Mouse (Mus musculus) midbrain, embryonic 14.5 days (tissue): ENCODE measurements at regions not wholly inside any gene's neighbourhood (a gene's known extent, or its start where the extent isn't known, plus 50 kb on each side); places are given as distances from the start of the nearest gene placed in this dataset.
A peak's percentile ranks its signal among the peaks of the same experiment; 100 is the strongest.

Source experiments
- ATAC-seq: fragments of 200-750 bp; cut with Nextera tagmentation; 2 replicates; pipeline ENCODE4 v1.8.0; 2017; ENCODE audit warnings: moderate number of reproducible peaks, moderate library complexity; ENCODE audit not compliant: low FRiP score, low TSS enrichment
- DNase-seq: peaks from one replicate; pipeline ENCODE4 v3.0.0-alpha.2; 2015
- H3K27ac ChIP-seq: fragments of 300-500 bp; sonication (generic); replicated peaks from 2 replicates; pipeline ENCODE4 v1.5.1; 2014; ENCODE audit warnings: mild to moderate bottlenecking, low read depth, low read length, moderate library complexity
- H3K27me3 ChIP-seq: fragments of 300-500 bp; sonication (generic); 2 replicates; pipeline ENCODE4 v1.6.1; 2014; ENCODE audit warnings: low read length, control low read depth, mixed read lengths; ENCODE audit not compliant: control insufficient read depth, insufficient read depth
- H3K36me3 ChIP-seq: fragments of 300-500 bp; sonication (generic); 2 replicates; pipeline ENCODE4 v1.6.1; 2014; ENCODE audit warnings: low read length, control low read depth; ENCODE audit not compliant: control insufficient read depth, insufficient read depth
- H3K4me1 ChIP-seq: fragments of 300-500 bp; sonication (generic); 2 replicates; pipeline ENCODE4 v1.6.1; 2014; ENCODE audit warnings: mild to moderate bottlenecking, antibody characterized with exemption, low read length, control low read depth; ENCODE audit not compliant: control insufficient read depth, insufficient read depth
- H3K4me2 ChIP-seq: fragments of 300-500 bp; sonication (generic); 2 replicates; pipeline ENCODE4 v1.6.1; 2014; ENCODE audit warnings: mild to moderate bottlenecking, low read length, moderate library complexity
- H3K4me3 ChIP-seq: fragments of 300-500 bp; sonication (generic); replicated peaks from 2 replicates; pipeline ENCODE4 v1.5.1; 2014; ENCODE audit warnings: low read depth, low read length
- H3K9ac ChIP-seq: fragments of 300-500 bp; sonication (generic); replicated peaks from 2 replicates; pipeline ENCODE4 v1.6.1; 2014; ENCODE audit warnings: mild to moderate bottlenecking, low read length, moderate library complexity
- H3K9me3 ChIP-seq: fragments of 300-500 bp; sonication (generic); 2 replicates; pipeline ENCODE4 v1.6.1; 2016; ENCODE audit warnings: low read length, control low read depth, mixed read lengths; ENCODE audit not compliant: control insufficient read depth
- WGBS: fragments of 180-500 bp; shearing (Covaris S2); extraction: QIAGEN DNeasy Blood & Tissue Kit; methylation state at CpG from one replicate; pipeline ENCODE4 v1.1.7; 2014; 5-methylcytosine and 5-hydroxymethylcytosine counted together

DNA sequence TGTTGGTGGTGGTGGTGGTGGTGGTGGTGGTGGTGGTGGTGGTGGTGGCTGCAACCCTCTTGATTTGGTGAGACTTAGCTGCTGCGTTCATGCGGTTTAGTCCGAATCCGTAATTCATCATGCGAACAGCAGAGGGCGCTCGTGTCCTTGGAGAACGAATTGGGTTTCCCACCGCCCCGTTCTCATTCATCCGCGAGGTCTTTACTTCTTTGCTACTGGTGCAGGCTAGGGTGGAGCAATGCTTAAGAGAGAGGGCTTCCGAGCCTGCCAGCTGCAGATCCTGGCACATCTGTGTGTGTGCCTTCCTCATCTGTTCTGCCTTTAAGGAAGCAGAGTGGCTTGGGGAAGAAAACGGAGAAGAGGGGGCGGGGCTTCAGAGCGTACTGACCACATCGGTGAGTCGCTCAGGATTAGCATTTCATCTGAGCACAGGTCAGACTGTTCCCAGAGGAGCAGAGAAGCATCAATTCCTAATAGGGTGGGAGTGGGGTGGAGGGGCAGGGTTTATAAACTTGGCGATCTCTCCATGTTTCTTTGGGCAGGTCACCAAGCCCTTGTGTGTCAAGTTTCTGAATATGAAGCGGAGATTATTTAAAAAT is 111.7 kb upstream of the 1700012A03Rik start:
- peaks cover 14% of the 10 kb centered on the region; the same call in 1 of the 2 replicates for H3K4me1 ChIP-seq
- ATAC-seq = peak; percentile 65
- DNase-seq = peak; percentile 97
- no peaks in the 10 kb centered on the region for H3K27me3 ChIP-seq
- H3K4me2 ChIP-seq = peak overlapping the region; percentile 77
- H3K36me3 ChIP-seq = no peaks in the 10 kb centered on the region
- H3K9me3 ChIP-seq = no peaks in the 10 kb centered on the region
- 5% methylated on average over 20 of the region's 20 CpGs for WGBS
- H3K27ac ChIP-seq = 0 out of 2 replicates have a peak overlapping the region, but pooled peaks have one; percentile 45
- H3K4me3 ChIP-seq = peak overlapping the region; percentile 37
- peak overlapping the region; percentile 40; the same call in 1 of the 2 replicates for H3K9ac ChIP-seq

- no peak overlapping the region for H3K4me3 ChIP-seq
- no peaks in the 10 kb centered on the region for H3K27me3 ChIP-seq
- DNase-seq (no peak), ATAC-seq (no peak)
- no peak overlapping the region for H3K27ac ChIP-seq
- H3K9me3 ChIP-seq = no peaks in the 10 kb centered on the region
- H3K9ac ChIP-seq = no peak overlapping the region
- H3K4me2 ChIP-seq = no peak overlapping the region
- WGBS = 82% methylated on average over 12 of the region's 12 CpGs
- H3K36me3 ChIP-seq = no peaks in the 10 kb centered on the region
- H3K4me1 ChIP-seq = peaks cover 17% of the 10 kb centered on the region; the same call in 1 of the 2 replicates
These were observed 112.9 kb upstream of the 1700012A03Rik start for GRCm38 (mm10) chr6:31937146-31937545.

- H3K4me3 ChIP-seq = no peak overlapping the region
- H3K9me3 ChIP-seq = no peaks in the 10 kb centered on the region
- DNase-seq (no peak), ATAC-seq (no peak)
- no peak overlapping the region for H3K27ac ChIP-seq
- no peaks in the 10 kb centered on the region for H3K27me3 ChIP-seq
- no peaks in the 10 kb centered on the region for H3K36me3 ChIP-seq
- H3K4me2 ChIP-seq = no peak overlapping the region
- no peak overlapping the region for H3K9ac ChIP-seq
- WGBS = 91% methylated on average over 10 of the region's 10 CpGs
- H3K4me1 ChIP-seq = peaks cover 17% of the 10 kb centered on the region; the same call in 1 of the 2 replicates
These were observed 115.2 kb upstream of the 1700012A03Rik start for GRCm38 (mm10) chr6:31934826-31935225.

GRCm38 (mm10) chr6:31933956-31934355 is 116.1 kb upstream of the 1700012A03Rik start:
- no peak overlapping the region for H3K4me2 ChIP-seq
- no peaks in the 10 kb centered on the region for H3K27me3 ChIP-seq
- no peak overlapping the region for H3K4me3 ChIP-seq
- no peaks in the 10 kb centered on the region for H3K36me3 ChIP-seq
- DNase-seq = no peak
- 0 out of 2 replicates have a peak overlapping the region, but pooled peaks have one; percentile 16 for H3K27ac ChIP-seq
- WGBS = 75% methylated on average over 8 of the region's 8 CpGs
- ATAC-seq = no peak
- peaks cover 17% of the 10 kb centered on the region; the same call in 1 of the 2 replicates for H3K4me1 ChIP-seq
- no peak overlapping the region for H3K9ac ChIP-seq
- H3K9me3 ChIP-seq = no peaks in the 10 kb centered on the region

DNA sequence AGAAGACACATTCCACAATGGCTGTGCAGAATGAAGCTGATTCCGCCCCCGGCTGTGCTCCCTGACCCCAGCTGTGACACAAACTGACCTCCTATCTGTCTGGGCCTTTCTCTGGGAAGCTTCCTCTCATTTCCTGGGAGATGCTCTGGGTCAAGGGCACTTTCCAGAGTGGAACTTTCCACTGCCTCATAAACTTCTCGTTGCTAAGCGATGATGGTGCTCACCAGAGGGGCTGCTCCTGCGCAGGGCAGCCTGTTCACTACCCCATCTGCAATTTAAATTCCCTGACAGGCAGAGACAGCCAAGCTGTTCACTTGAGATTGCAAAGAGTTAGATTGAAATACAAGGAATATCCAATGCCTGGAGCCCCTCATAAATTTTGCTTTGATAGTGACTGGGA is 116.7 kb upstream of the 1700012A03Rik start:
- Histone ChIP-seq H3K4me2 (no peak overlapping the region), H3K27me3 (no peaks in the 10 kb centered on the region), H3K27ac (0 out of 2 replicates have a peak overlapping the region, but pooled peaks have one; percentile 16), H3K9me3 (no peaks in the 10 kb centered on the region), H3K4me3 (no peak overlapping the region), H3K9ac (no peak overlapping the region), H3K36me3 (no peaks in the 10 kb centered on the region), H3K4me1 (peaks cover 11% of the 10 kb centered on the region; the same call in 1 of the 2 replicates)
- ATAC-seq (peak; percentile 46; the same call in 1 of the 2 replicates), DNase-seq (peak; percentile 61)
- 24% methylated on average over 5 of the region's 5 CpGs for WGBS

- no peak for ATAC-seq
- H3K4me1 ChIP-seq = peaks cover 10% of the 10 kb centered on the region; the same call in 1 of the 2 replicates
- H3K9ac ChIP-seq = no peak overlapping the region
- no peak overlapping the region for H3K4me3 ChIP-seq
- H3K36me3 ChIP-seq = no peaks in the 10 kb centered on the region
- H3K4me2 ChIP-seq = no peak overlapping the region
- H3K27ac ChIP-seq = no peak overlapping the region
- DNase-seq = no peak
- H3K9me3 ChIP-seq = no peaks in the 10 kb centered on the region
- H3K27me3 ChIP-seq = no peaks in the 10 kb centered on the region
- WGBS = 91% methylated on average over 6 of the region's 6 CpGs
These were observed 118.9 kb upstream of the 1700012A03Rik start for GRCm38 (mm10) chr6:31931116-31931515.

DNA sequence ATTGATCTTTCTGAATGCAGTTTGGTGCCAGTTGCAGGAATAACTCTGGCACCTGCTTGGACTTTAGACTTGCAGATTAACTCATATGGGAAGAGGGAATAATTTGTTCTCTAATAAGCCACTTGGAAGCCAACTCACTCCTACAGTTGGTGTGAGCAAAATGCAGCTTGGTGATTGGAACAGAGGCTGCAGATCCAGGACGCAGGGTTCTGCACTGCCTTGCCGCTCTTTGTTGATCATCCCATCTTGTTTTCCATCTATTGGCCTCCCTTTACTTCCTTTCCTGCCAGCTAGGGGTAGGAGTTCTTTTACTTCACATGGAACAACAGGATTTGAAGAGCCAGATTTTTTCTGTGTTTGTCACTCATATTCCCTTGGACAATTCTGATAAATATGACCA is 120.9 kb upstream of the 1700012A03Rik start:
- Histone ChIP-seq H3K9ac (no peak overlapping the region), H3K4me2 (no peak overlapping the region), H3K27me3 (no peaks in the 10 kb centered on the region), H3K27ac (no peak overlapping the region), H3K4me3 (no peak overlapping the region), H3K36me3 (no peaks in the 10 kb centered on the region), H3K4me1 (peaks cover 16% of the 10 kb centered on the region; the same call in 1 of the 2 replicates), H3K9me3 (no peaks in the 10 kb centered on the region)
- WGBS = 90% methylated on average over 2 of the region's 2 CpGs
- DNase-seq (no peak), ATAC-seq (no peak)

DNA sequence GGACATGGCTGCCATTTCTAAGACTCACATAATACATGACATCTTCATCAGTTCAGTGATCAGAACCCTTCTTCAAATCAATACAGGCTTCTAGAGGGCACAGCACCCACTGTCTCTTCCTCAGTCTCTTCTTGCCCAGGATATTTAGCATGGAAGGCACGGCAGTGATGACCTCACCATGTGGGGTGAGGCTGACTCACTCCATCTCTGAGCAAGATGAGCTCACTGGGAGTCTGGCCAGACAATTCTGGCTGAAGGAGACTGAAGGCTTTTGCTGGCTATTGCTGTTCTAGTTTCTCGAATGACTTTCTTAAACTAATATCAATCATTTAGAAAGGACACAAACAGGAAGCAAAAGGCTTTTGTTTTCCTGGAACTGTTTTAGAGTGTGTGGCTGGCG is 122.9 kb upstream of the 1700012A03Rik start:
- 78% methylated on average over 3 of the region's 3 CpGs for WGBS
- H3K9ac ChIP-seq = no peak overlapping the region
- no peak for DNase-seq

GRCm38 (mm10) chr6:31924669-31925046 is 125.4 kb upstream of the 1700012A03Rik start:
- Histone ChIP-seq H3K4me2 (no peak overlapping the region), H3K9me3 (no peaks in the 10 kb centered on the region), H3K27me3 (no peaks in the 10 kb centered on the region), H3K4me1 (peaks cover 9% of the 10 kb centered on the region; the same call in 1 of the 2 replicates), H3K9ac (no peak overlapping the region), H3K27ac (no peak overlapping the region), H3K4me3 (no peak overlapping the region), H3K36me3 (no peaks in the 10 kb centered on the region)
- WGBS = 70% methylated on average over 2 of the region's 2 CpGs
- no peak for ATAC-seq
- DNase-seq = no peak

More for the DNA sequence above, 122.9 kb upstream of the 1700012A03Rik start:
- Histone ChIP-seq H3K4me3 (no peak overlapping the region), H3K27ac (no peak overlapping the region), H3K36me3 (no peaks in the 10 kb centered on the region), H3K4me2 (no peak overlapping the region), H3K9me3 (no peaks in the 10 kb centered on the region), H3K27me3 (no peaks in the 10 kb centered on the region), H3K4me1 (peaks cover 9% of the 10 kb centered on the region; the same call in 1 of the 2 replicates)
- ATAC-seq = no peak
